Mouse (Mus musculus): Measurements from ENCODE around the gene Slc38a6. TPM values are rescaled to one million over a fixed set of nuclear protein-coding genes. Genes with fewer than 3 reads are reported as not detected.

Slc38a6 gene
- polyA plus RNA-seq, 1 experiment from 2014 or later, result 5.5 TPM

DNA sequence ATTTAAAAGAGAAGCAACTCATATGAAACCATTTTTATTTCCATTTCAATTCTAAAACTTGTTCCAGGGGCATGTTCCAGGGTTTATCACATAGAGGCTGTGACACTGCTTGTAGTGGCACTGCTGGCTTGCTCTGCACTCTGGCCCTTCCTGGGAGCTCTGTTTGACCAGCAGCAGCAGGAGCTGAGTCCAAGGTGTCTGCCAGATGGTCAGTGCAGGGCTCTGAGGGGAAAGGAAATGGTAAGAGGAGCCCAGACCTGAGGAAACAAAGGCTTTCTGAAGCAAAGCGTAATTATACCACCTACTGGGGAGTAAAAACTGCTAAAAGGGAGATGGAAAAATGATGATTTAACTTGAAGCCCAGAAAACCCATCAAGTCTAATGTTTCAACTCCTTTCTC lies 18.1 kb upstream of the Slc38a6 start:
- Histone ChIP-seq H3K36me3 (ENCODE audit: control insufficient read depth, insufficient read depth, low read length) (no peaks in the 10 kb centered on the region), H3K27me3 (replicated peaks; ENCODE audit: control insufficient read depth, insufficient read depth, low read length) (no peaks in the 10 kb centered on the region), H3K9ac (ENCODE audit: low read depth, low read length) (no peak overlapping the region), H3K4me2 (no peak overlapping the region), H3K4me3 (ENCODE audit: low read depth, low read length) (no peak overlapping the region), H3K27ac (ENCODE audit: low read depth, low read length) (no peak overlapping the region), H3K4me1 (replicated peaks; ENCODE audit: control insufficient read depth, insufficient read depth, low read length) (no peaks in the 10 kb centered on the region), H3K9me3 (ENCODE audit: control insufficient read depth, low read length) (no peaks in the 10 kb centered on the region)
- ATAC-seq (replicated peaks; ENCODE audit: low FRiP score) (no peak), DNase-seq (ENCODE audit: low spot score) (no peak)
- WGBS, result 85% methylated on average over 1 of the region's 1 CpGs

DNA sequence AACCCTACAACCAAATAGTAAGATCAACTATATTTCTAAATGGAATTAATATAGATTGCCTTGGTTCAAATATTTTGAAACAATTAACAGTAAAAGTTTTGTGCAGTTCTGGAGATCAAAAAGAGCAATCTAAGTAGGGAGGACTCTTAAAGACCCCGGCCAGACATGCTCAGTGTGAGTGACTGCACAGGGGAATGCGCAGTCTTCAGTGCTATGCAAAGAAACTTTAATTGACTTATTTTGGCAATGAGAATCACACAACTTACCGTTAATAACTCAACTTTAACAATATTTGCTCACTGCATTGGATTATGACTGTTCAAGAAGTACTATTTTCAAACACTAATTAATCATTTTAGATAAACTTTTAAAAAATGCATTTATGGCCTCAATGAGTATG lies 17.0 kb upstream of the Slc38a6 start:
- Histone ChIP-seq H3K4me1 (replicated peaks; ENCODE audit: control insufficient read depth, insufficient read depth, low read length) (no peaks in the 10 kb centered on the region), H3K27ac (ENCODE audit: low read depth, low read length) (no peak overlapping the region), H3K9me3 (ENCODE audit: control insufficient read depth, low read length) (no peaks in the 10 kb centered on the region), H3K9ac (ENCODE audit: low read depth, low read length) (no peak overlapping the region), H3K4me2 (no peak overlapping the region), H3K4me3 (ENCODE audit: low read depth, low read length) (no peak overlapping the region), H3K27me3 (replicated peaks; ENCODE audit: control insufficient read depth, insufficient read depth, low read length) (no peaks in the 10 kb centered on the region), H3K36me3 (ENCODE audit: control insufficient read depth, insufficient read depth, low read length) (no peaks in the 10 kb centered on the region; the same call in 1 of the 2 replicates)
- ATAC-seq (replicated peaks; ENCODE audit: low FRiP score) (no peak), DNase-seq (ENCODE audit: low spot score) (no peak)
- WGBS, result 89% methylated on average over 3 of the region's 3 CpGs

DNA sequence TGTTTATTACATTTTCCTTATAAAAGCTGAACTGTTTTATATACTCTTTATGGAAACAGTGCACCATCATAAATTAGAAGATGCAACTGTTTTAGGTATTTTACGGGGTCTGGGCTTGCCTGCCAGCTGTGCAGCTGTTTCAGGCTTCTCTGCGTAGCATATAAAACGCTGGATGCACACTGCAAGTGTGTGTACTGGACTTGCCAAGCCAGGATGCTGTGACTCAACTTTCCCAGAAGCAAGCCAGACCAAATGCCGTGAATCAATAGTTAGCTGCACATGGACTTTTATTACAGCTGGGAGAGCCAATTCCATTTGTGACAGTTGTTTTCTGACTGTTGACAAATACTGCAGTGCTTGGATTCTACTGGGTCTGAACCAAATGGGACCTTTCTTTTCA lies 16.6 kb upstream of the Slc38a6 start:
- no peak overlapping the region for H3K27ac ChIP-seq (ENCODE audit: low read depth, low read length)
- no peak overlapping the region for H3K9ac ChIP-seq (ENCODE audit: low read depth, low read length)
- no peak for ATAC-seq (replicated peaks; ENCODE audit: low FRiP score)
- no peaks in the 10 kb centered on the region for H3K9me3 ChIP-seq (ENCODE audit: control insufficient read depth, low read length)
- H3K4me1 ChIP-seq (replicated peaks; ENCODE audit: control insufficient read depth, insufficient read depth, low read length), result no peaks in the 10 kb centered on the region
- no peaks in the 10 kb centered on the region; the same call in 1 of the 2 replicates for H3K36me3 ChIP-seq (ENCODE audit: control insufficient read depth, insufficient read depth, low read length)
- no peak overlapping the region for H3K4me3 ChIP-seq (ENCODE audit: low read depth, low read length)
- DNase-seq (ENCODE audit: low spot score), result no peak
- no peaks in the 10 kb centered on the region for H3K27me3 ChIP-seq (replicated peaks; ENCODE audit: control insufficient read depth, insufficient read depth, low read length)
- no peak overlapping the region for H3K4me2 ChIP-seq
- whole genome bisulfite sequencing, result 89% methylated on average over 4 of the region's 4 CpGs

DNA sequence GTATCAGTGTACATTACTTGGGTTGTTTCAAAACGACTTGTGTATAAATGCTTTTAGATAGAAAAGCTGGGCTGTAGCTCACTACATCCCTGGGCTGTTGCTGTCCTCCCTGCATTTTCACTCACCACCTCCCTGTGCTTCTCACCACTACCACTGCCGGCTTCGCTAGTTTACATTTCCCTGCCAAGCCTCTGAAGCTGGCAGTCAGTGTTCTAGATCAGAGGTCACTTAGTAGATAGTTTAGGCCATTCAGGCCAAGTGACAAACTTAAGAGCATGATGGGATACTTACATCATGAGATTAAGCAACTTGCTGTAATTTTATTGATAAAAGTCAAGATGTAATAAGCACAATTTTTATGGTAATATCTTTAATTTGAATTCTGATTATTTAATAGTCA lies 11.7 kb upstream of the Slc38a6 start:
- ATAC-seq (replicated peaks; ENCODE audit: low FRiP score), result no peak
- 93% methylated on average over 3 of the region's 3 CpGs for WGBS
- Histone ChIP-seq H3K9ac (ENCODE audit: low read depth, low read length) (no peak overlapping the region), H3K4me3 (ENCODE audit: low read depth, low read length) (no peak overlapping the region), H3K27ac (ENCODE audit: low read depth, low read length) (no peak overlapping the region), H3K27me3 (replicated peaks; ENCODE audit: control insufficient read depth, insufficient read depth, low read length) (no peaks in the 10 kb centered on the region), H3K9me3 (ENCODE audit: control insufficient read depth, low read length) (no peaks in the 10 kb centered on the region), H3K4me1 (replicated peaks; ENCODE audit: control insufficient read depth, insufficient read depth, low read length) (no peaks in the 10 kb centered on the region), H3K4me2 (no peak overlapping the region), H3K36me3 (ENCODE audit: control insufficient read depth, insufficient read depth, low read length) (peaks cover 13% of the 10 kb centered on the region)
- DNase-seq (ENCODE audit: low spot score), result no peak

DNA sequence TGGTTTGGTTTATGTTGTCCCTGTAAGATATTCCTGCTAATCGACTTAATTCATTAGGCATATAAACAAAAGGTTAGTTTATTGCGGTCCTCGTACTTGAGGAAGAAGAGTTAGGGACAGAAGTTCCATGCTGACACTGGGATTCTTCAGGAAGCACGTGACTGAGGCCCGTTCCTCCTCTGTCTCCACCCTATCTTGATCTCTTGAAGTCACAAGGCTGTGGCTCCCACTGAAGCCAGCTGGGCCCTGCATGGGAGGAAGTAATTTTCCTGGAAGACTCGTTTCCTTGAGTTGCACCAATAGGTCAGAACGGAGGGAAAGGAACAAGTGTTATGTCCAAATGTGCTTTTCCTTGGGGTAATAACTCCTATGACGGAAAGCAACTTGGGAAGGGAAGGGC lies 1.0 kb downstream of the Slc38a6 start:
- no peak overlapping the region for H3K27ac ChIP-seq (ENCODE audit: low read depth, low read length)
- peaks cover 11% of the 10 kb centered on the region for H3K4me1 ChIP-seq (replicated peaks; ENCODE audit: control insufficient read depth, insufficient read depth, low read length)
- peak overlapping the region; percentile 86; the same call in 1 of the 2 replicates for H3K9ac ChIP-seq (ENCODE audit: low read depth, low read length)
- no peak for DNase-seq (ENCODE audit: low spot score)
- no peak for ATAC-seq (replicated peaks; ENCODE audit: low FRiP score)
- no peaks in the 10 kb centered on the region for H3K9me3 ChIP-seq (ENCODE audit: control insufficient read depth, low read length)
- H3K27me3 ChIP-seq (replicated peaks; ENCODE audit: control insufficient read depth, insufficient read depth, low read length), result no peaks in the 10 kb centered on the region
- H3K4me3 ChIP-seq (ENCODE audit: low read depth, low read length), result peak overlapping the region; percentile 85
- H3K36me3 ChIP-seq (ENCODE audit: control insufficient read depth, insufficient read depth, low read length), result peaks cover 7% of the 10 kb centered on the region; the same call in 1 of the 2 replicates
- WGBS, result 54% methylated on average over 8 of the region's 8 CpGs
- peak overlapping the region; percentile 69 for H3K4me2 ChIP-seq

DNA sequence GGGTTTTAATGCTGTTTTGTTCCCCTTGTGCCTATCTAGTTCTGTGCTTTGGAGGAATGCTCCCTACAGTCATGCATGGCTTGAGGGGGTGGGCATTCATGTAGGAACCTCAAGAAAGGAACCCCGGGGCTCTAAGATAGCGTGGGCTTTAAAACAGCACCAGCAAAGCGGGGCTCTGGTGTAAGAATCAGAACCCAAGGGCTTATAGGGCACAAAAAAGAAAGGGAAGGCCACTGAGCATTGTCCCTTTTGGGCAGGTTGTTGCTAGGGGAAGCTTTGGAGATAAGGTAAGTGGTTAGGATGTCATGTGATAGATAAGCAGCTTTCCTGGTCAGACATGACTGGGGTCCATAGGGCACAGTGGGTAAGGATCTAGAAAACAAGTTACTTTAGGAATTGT lies 2.0 kb downstream of the Slc38a6 start:
- 80% methylated on average over 3 of the region's 3 CpGs for WGBS
- Histone ChIP-seq H3K9me3 (ENCODE audit: control insufficient read depth, low read length) (no peaks in the 10 kb centered on the region), H3K36me3 (ENCODE audit: control insufficient read depth, insufficient read depth, low read length) (peaks cover 5% of the 10 kb centered on the region; the same call in 1 of the 2 replicates), H3K4me1 (replicated peaks; ENCODE audit: control insufficient read depth, insufficient read depth, low read length) (peaks cover 11% of the 10 kb centered on the region), H3K27ac (ENCODE audit: low read depth, low read length) (no peak overlapping the region), H3K9ac (ENCODE audit: low read depth, low read length) (peak overlapping the region; percentile 27; the same call in 1 of the 2 replicates), H3K4me3 (ENCODE audit: low read depth, low read length) (no peak overlapping the region), H3K4me2 (no peak overlapping the region), H3K27me3 (replicated peaks; ENCODE audit: control insufficient read depth, insufficient read depth, low read length) (no peaks in the 10 kb centered on the region)
- DNase-seq (ENCODE audit: low spot score), result no peak
- no peak for ATAC-seq (replicated peaks; ENCODE audit: low FRiP score)

DNA sequence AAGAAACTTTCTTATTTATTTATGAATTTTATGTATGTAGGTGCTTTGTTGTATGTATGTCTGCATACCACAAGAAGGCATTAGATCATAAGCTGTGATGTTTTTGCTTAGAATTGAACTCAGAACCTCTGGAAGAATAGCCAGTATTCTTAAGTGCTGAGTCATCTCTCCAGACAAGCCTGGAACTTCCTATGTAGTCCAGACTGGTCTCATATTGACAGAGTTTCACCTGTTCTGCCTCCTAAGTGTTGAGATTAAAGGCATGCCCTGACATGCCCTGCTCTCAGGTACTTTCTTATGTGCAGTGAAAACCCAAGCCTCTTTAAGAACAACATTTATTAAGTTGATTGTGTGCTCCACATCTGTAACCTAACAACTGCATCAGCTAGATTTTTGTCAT lies 8.3 kb downstream of the Slc38a6 start:
- Histone ChIP-seq H3K9ac (ENCODE audit: low read depth, low read length) (no peak overlapping the region), H3K4me2 (no peak overlapping the region), H3K27me3 (replicated peaks; ENCODE audit: control insufficient read depth, insufficient read depth, low read length) (no peaks in the 10 kb centered on the region), H3K4me1 (replicated peaks; ENCODE audit: control insufficient read depth, insufficient read depth, low read length) (no peaks in the 10 kb centered on the region), H3K36me3 (ENCODE audit: control insufficient read depth, insufficient read depth, low read length) (no peaks in the 10 kb centered on the region), H3K9me3 (ENCODE audit: control insufficient read depth, low read length) (no peaks in the 10 kb centered on the region), H3K27ac (ENCODE audit: low read depth, low read length) (no peak overlapping the region), H3K4me3 (ENCODE audit: low read depth, low read length) (no peak overlapping the region)
- no peak for DNase-seq (ENCODE audit: low spot score)
- ATAC-seq (replicated peaks; ENCODE audit: low FRiP score), result no peak

DNA sequence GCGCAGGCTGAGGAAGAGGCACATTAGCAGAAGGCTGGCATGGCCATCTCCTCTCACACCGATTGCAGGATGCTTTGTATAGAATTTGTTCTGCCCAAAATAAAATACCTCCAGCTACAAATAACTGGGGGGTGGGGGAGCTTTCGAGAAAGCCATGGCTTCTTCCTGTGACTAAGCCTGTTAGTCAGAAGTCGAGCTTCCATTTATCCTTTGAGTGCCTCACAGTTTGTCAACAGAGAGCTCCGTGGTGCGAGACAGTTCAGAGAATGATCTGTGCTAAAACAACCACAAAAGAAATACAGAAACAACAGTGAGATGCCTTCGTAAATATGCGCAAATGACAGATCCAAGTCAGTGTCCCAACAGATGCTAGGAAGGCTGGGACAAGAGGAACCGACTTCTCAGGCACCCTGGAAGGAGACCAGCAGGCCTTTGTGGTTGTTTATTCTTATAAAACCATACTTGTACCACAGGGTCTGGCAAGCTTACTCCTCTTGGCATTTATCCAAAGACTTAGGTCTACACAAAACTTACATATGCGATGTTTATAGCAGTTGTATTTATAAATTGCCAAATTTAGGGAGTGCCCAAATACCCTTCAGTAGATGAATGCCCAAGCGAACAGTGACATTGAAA lies 9.0 kb downstream of the Slc38a6 start:
- Histone ChIP-seq H3K36me3 (ENCODE audit: control insufficient read depth, insufficient read depth, low read length) (no peaks in the 10 kb centered on the region), H3K4me3 (ENCODE audit: low read depth, low read length) (no peak overlapping the region), H3K9me3 (ENCODE audit: control insufficient read depth, low read length) (no peaks in the 10 kb centered on the region), H3K27me3 (replicated peaks; ENCODE audit: control insufficient read depth, insufficient read depth, low read length) (no peaks in the 10 kb centered on the region), H3K9ac (ENCODE audit: low read depth, low read length) (no peak overlapping the region), H3K4me1 (replicated peaks; ENCODE audit: control insufficient read depth, insufficient read depth, low read length) (no peaks in the 10 kb centered on the region), H3K4me2 (no peak overlapping the region), H3K27ac (ENCODE audit: low read depth, low read length) (no peak overlapping the region)
- ATAC-seq (replicated peaks; ENCODE audit: low FRiP score), result no peak
- DNase-seq (ENCODE audit: low spot score), result no peak
- WGBS, result 88% methylated on average over 11 of the region's 11 CpGs

DNA sequence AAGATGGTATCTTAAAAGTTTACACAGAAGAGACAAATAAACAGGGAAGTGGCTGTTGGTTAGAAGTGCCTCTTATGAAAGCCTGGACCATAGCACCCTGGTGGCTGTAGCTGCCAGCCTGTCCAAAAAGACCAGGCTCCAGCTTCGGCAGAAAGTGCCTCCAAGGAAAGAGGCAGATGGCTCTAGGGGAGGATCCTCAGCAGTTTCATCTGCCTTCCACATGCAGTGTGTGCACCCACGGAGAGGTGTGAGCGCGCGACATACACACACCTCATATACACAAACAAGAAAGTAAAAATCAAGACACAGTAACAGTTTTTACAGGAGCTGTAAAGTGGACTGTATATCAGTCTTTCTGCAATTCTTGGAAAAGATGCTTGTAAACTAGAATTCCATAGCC lies 12.0 kb downstream of the Slc38a6 start:
- Histone ChIP-seq H3K9ac (ENCODE audit: low read depth, low read length) (no peak overlapping the region), H3K4me3 (ENCODE audit: low read depth, low read length) (no peak overlapping the region), H3K4me1 (replicated peaks; ENCODE audit: control insufficient read depth, insufficient read depth, low read length) (no peaks in the 10 kb centered on the region), H3K27me3 (replicated peaks; ENCODE audit: control insufficient read depth, insufficient read depth, low read length) (no peaks in the 10 kb centered on the region), H3K36me3 (ENCODE audit: control insufficient read depth, insufficient read depth, low read length) (no peaks in the 10 kb centered on the region), H3K9me3 (ENCODE audit: control insufficient read depth, low read length) (no peaks in the 10 kb centered on the region), H3K27ac (ENCODE audit: low read depth, low read length) (no peak overlapping the region), H3K4me2 (no peak overlapping the region)
- ATAC-seq (replicated peaks; ENCODE audit: low FRiP score) (no peak), DNase-seq (ENCODE audit: low spot score) (no peak)
- WGBS, result 87% methylated on average over 5 of the region's 5 CpGs

Data from liver, embryonic 11.5 days (tissue).